Comparison of ENCODE assay signal across 10 mouse cellular contexts in the genomic region with DNA sequence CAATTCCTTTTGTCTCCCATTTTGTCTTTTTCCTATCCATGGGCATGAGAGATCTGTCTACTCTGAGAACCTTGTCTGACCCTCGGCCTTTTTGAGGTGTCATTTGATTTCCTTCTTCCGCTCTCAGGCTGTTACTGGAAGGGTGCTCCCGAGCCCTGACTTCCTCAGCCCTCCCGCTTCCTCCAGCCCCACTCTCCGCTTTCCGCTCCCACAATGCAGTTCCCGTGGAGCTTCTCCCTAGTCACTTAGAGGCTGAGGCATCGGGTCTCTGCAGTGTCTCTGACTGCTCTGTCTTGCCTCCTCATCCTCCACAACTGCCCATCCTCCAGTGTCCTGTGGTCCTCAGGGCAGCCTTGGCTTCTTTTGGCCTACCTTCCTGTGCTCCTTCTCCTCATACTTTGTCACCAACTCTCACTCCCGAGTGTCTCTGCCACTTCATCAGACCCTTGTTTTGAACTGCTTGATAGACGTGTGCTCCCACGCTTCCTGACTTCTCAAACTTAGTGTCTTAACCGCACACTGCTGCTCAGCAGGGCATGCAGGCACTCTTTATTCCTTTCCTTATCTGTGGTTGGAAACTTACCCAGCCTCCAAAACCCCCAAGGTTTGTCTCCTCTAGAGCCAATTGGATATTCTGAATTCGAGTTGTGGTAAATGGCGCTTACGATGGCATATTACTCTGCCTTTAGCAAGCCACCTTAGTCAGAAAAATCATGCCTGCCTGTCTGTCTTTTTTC. TPM values are rescaled to one million over a fixed set of nuclear protein-coding genes. Genes with fewer than 3 reads are reported as not detected.
DNase-seq lines count a peak whose midpoint lies in the region; ATAC-seq lines count a peak whose summit lies in the region.
"Had no signal": no experiment of that assay in that cellular context is flagged by ENCODE, and none has a peak within 500 bp of the region (broad histone marks: within the 10 kb centered on the region; RNA-seq: fewer than 3 reads in every experiment).

No protein-coding gene starts in this region.

- H3K27ac ChIP-seq in hindbrain, embryonic 13.5 days, result peak overlapping the region; percentile 9
- H3K27ac ChIP-seq in hindbrain, embryonic 16.5 days (ENCODE audit: low read depth, low read length), result no peak overlapping the region

- ATAC-seq in hindbrain, embryonic 13.5 days (ENCODE audit: low FRiP score), result no peak
- no peak for ATAC-seq in hindbrain, embryonic 16.5 days
- peak; percentile 63 for ATAC-seq in activated CD4-positive, CD25-positive, alpha-beta regulatory T cell, adult 4 months

- H3K4me2 ChIP-seq in hindbrain, embryonic 13.5 days, result no peak overlapping the region
- no peak overlapping the region for H3K4me2 ChIP-seq in hindbrain, embryonic 16.5 days (ENCODE audit: low read length)

- H3K4me3 ChIP-seq in hindbrain, embryonic 13.5 days, result no peak overlapping the region
- no peak overlapping the region for H3K4me3 ChIP-seq in hindbrain, embryonic 16.5 days (ENCODE audit: low read length)

- peaks cover 24% of the 10 kb centered on the region for H3K36me3 ChIP-seq in hindbrain, embryonic 13.5 days
- 0 out of 2 replicates have a peak, but pooled peaks cover 9% of the 10 kb centered on the region for H3K36me3 ChIP-seq in hindbrain, embryonic 16.5 days (ENCODE audit: control insufficient read depth, insufficient read depth, low read length)

- H3K9me3 ChIP-seq in hindbrain, embryonic 13.5 days, result no peaks in the 10 kb centered on the region
- no peaks in the 10 kb centered on the region for H3K9me3 ChIP-seq in hindbrain, embryonic 16.5 days (ENCODE audit: control insufficient read depth, low read length)

- peak; percentile 36 for DNase-seq in heart, postnatal 4 days
- DNase-seq in lung, postnatal 14 days, result peak; percentile 57
- no peak for DNase-seq in layer of hippocampus, adult 11-12 months (ENCODE audit: low spot score)
- no peak for DNase-seq in right cerebral cortex, postnatal 25 days
- DNase-seq in gastrocnemius, adult 18-20 months (ENCODE audit: low spot score), result no peak
- DNase-seq: retina, postnatal 1 day had no signal

- no peaks in the 10 kb centered on the region for H3K27me3 ChIP-seq in hindbrain, embryonic 13.5 days
- no peaks in the 10 kb centered on the region for H3K27me3 ChIP-seq in hindbrain, embryonic 16.5 days (replicated peaks; ENCODE audit: control insufficient read depth, insufficient read depth, low read length)

- WGBS in hindbrain, embryonic 13.5 days, result 84% methylated on average over 15 of the region's 15 CpGs
- WGBS in hindbrain, embryonic 16.5 days, result 84% methylated on average over 15 of the region's 15 CpGs

- H3K9ac ChIP-seq in hindbrain, embryonic 13.5 days, result no peak overlapping the region
- H3K9ac ChIP-seq in hindbrain, embryonic 16.5 days (ENCODE audit: low read depth, low read length), result no peak overlapping the region

- peaks cover 21% of the 10 kb centered on the region for H3K4me1 ChIP-seq in hindbrain, embryonic 13.5 days (replicated peaks)
- H3K4me1 ChIP-seq in hindbrain, embryonic 16.5 days (ENCODE audit: control insufficient read depth, insufficient read depth, low read depth, low read length), result no peaks in the 10 kb centered on the region; the same call in 1 of the 2 replicates

RNA-seq across cellular contexts. Expression of a gene that starts 21.2 kb away (rescaled TPM):
- not detected in 2 replicates for polyA plus RNA-seq in hindbrain, embryonic 13.5 days (2015; fragmentation: Nextera tagmentation; extraction: Ambion mirVana)
- not detected in 2 replicates for polyA plus RNA-seq in hindbrain, embryonic 16.5 days (2015; fragmentation: Nextera tagmentation; extraction: Ambion mirVana)
- not detected for polyA plus RNA-seq in activated CD4-positive, CD25-positive, alpha-beta regulatory T cell, adult 4 months (2017; shearing (Covaris generic))
- not detected for total RNA-seq in heart, postnatal 4 days (2021)
- total RNA-seq in gastrocnemius, adult 18-20 months (2021), result not detected
- polyA plus RNA-seq: brain, embryonic 14.5 days had no signal

RNA-seq across cellular contexts. Expression of a gene that starts 24.6 kb away (rescaled TPM):
- polyA plus RNA-seq in hindbrain, embryonic 13.5 days (2015; fragmentation: Nextera tagmentation; extraction: Ambion mirVana), result not detected in 2 replicates
- polyA plus RNA-seq in hindbrain, embryonic 16.5 days (2015; fragmentation: Nextera tagmentation; extraction: Ambion mirVana), result not detected in 2 replicates
- 1 to 10 TPM; 1.3 to 1.4 TPM for polyA plus RNA-seq in activated CD4-positive, CD25-positive, alpha-beta regulatory T cell, adult 4 months (2017; shearing (Covaris generic))
- total RNA-seq in heart, postnatal 4 days (2021), result not detected
- total RNA-seq in gastrocnemius, adult 18-20 months (2021), result 10 to 100 TPM; 14.7 to 20.6 TPM

RNA-seq across cellular contexts. Expression of a gene that starts 31.7 kb away (rescaled TPM):
- 14.2 and 15.3 TPM in 2 replicates for polyA plus RNA-seq in hindbrain, embryonic 13.5 days (2015; fragmentation: Nextera tagmentation; extraction: Ambion mirVana)
- 14.4 and 19.1 TPM in 2 replicates for polyA plus RNA-seq in hindbrain, embryonic 16.5 days (2015; fragmentation: Nextera tagmentation; extraction: Ambion mirVana)
- 1 to 10 TPM; 6.7 to 8.8 TPM for polyA plus RNA-seq in activated CD4-positive, CD25-positive, alpha-beta regulatory T cell, adult 4 months (2017; shearing (Covaris generic))
- 10 to 100 TPM; 38.2 to 42.5 TPM for total RNA-seq in heart, postnatal 4 days (2021)
- 10 to 100 TPM; 28.8 to 34.1 TPM for total RNA-seq in gastrocnemius, adult 18-20 months (2021)

RNA-seq across cellular contexts. Expression of a gene that starts 44.5 kb away (rescaled TPM):
- polyA plus RNA-seq in hindbrain, embryonic 13.5 days (2015; fragmentation: Nextera tagmentation; extraction: Ambion mirVana), result 0.16 and 0.21 TPM in 2 replicates
- polyA plus RNA-seq in hindbrain, embryonic 16.5 days (2015; fragmentation: Nextera tagmentation; extraction: Ambion mirVana), result 0.19 and 0.29 TPM in 2 replicates
- polyA plus RNA-seq in activated CD4-positive, CD25-positive, alpha-beta regulatory T cell, adult 4 months (2017; shearing (Covaris generic)), result under 1 TPM; 0.17 to 0.52 TPM
- under 1 TPM; 0.16 to 0.26 TPM for total RNA-seq in heart, postnatal 4 days (2021)
- total RNA-seq in gastrocnemius, adult 18-20 months (2021), result under 1 TPM in 1 of 2 experiments, not detected in 1; 0.09 TPM

RNA-seq across cellular contexts. Expression of a gene that starts 52.6 kb away (rescaled TPM):
- polyA plus RNA-seq in hindbrain, embryonic 13.5 days (2015; fragmentation: Nextera tagmentation; extraction: Ambion mirVana), result 109 TPM in 2 replicates
- polyA plus RNA-seq in hindbrain, embryonic 16.5 days (2015; fragmentation: Nextera tagmentation; extraction: Ambion mirVana), result 105 and 110 TPM in 2 replicates
- polyA plus RNA-seq in activated CD4-positive, CD25-positive, alpha-beta regulatory T cell, adult 4 months (2017; shearing (Covaris generic)), result 100 to 1,000 TPM; 281 to 288 TPM
- total RNA-seq in heart, postnatal 4 days (2021), result 10 to 100 TPM; 42.1 to 42.8 TPM
- total RNA-seq in gastrocnemius, adult 18-20 months (2021), result 10 to 100 TPM; 35.3 to 37.2 TPM

Comparison
In these comparisons a context has a peak if more than half of its experiments do, and no peak if none do; other contexts are left out.
1. DNase-seq: peak in heart, postnatal 4 days (single experiment) and lung, postnatal 14 days (single experiment); none in layer of hippocampus, adult 11-12 months (single experiment), right cerebral cortex, postnatal 25 days (single experiment) and gastrocnemius, adult 18-20 months (single experiment).